Mouse (Mus musculus) neural tube, embryonic 15.5 days (tissue): ENCODE results near the gene Usp15. TPM values are rescaled to one million over a fixed set of nuclear protein-coding genes. Genes with fewer than 3 reads are reported as not detected.

Experiments
- ATAC-seq: fragments of 200-750 bp; cut with Nextera tagmentation; 2 replicates; pipeline ENCODE4 v1.8.0; 2017; ENCODE audit warnings: mild to moderate bottlenecking, moderate TSS enrichment, moderate library complexity; ENCODE audit not compliant: low FRiP score
- H3K27ac ChIP-seq: fragments of 300-500 bp; sonication (generic); replicated peaks from 2 replicates; pipeline ENCODE4 v1.5.1; 2015; ENCODE audit warnings: mild to moderate bottlenecking, inconsistent platforms
- H3K27me3 ChIP-seq: fragments of 300-500 bp; sonication (generic); replicated peaks from 2 replicates; pipeline ENCODE4 v1.6.1; 2015; ENCODE audit warnings: inconsistent platforms
- H3K36me3 ChIP-seq: fragments of 300-500 bp; sonication (generic); 2 replicates; pipeline ENCODE4 v1.6.1; 2015; ENCODE audit warnings: inconsistent platforms
- H3K4me1 ChIP-seq: fragments of 300-500 bp; sonication (generic); 2 replicates; pipeline ENCODE4 v1.6.1; 2015; ENCODE audit warnings: inconsistent platforms
- H3K4me2 ChIP-seq: fragments of 300-500 bp; sonication (generic); 2 replicates; pipeline ENCODE4 v1.6.1; 2015; ENCODE audit warnings: inconsistent platforms, mild to moderate bottlenecking, moderate library complexity
- H3K4me3 ChIP-seq: fragments of 300-500 bp; sonication (generic); replicated peaks from 2 replicates; pipeline ENCODE4 v1.5.1; 2015; ENCODE audit warnings: mild to moderate bottlenecking, inconsistent platforms
- H3K9ac ChIP-seq: fragments of 300-500 bp; sonication (generic); replicated peaks from 2 replicates; pipeline ENCODE4 v1.6.1; 2015; ENCODE audit warnings: mild to moderate bottlenecking, inconsistent platforms
- H3K9me3 ChIP-seq: fragments of 300-500 bp; sonication (generic); replicated peaks from 2 replicates; pipeline ENCODE4 v1.6.1; 2016; ENCODE audit warnings: inconsistent platforms
- WGBS: fragments of 180-500 bp; shearing (Covaris S2); methylation state at CpG from one replicate; pipeline ENCODE4 v1.1.7; 2015; ENCODE audit warnings: mixed read lengths; 5-methylcytosine and 5-hydroxymethylcytosine counted together
- polyA plus RNA-seq: library from polyadenylated mRNA; unstranded; fragments of >200 nt; fragmentation: Nextera tagmentation; extraction: Ambion mirVana; gene quantifications from 2 replicates; pipeline ENCODE4 v1.2.1, GENCODE M21; 2015

Usp15 gene
- polyA plus RNA-seq, 1 experiment from 2014 or later = 68.7 TPM

- ATAC-seq = no peak
- H3K4me2 ChIP-seq = no peak overlapping the region
Measured at GRCm38 (mm10) chr10:123199615-123200319, 3.0 kb upstream of the Usp15 start.

GRCm38 (mm10) chr10:123199119-123199518 is 2.3 kb upstream of the Usp15 start:
- H3K4me2 ChIP-seq = no peak overlapping the region
- no peak for ATAC-seq
- 92% methylated on average over 3 of the region's 3 CpGs for WGBS
- H3K4me1 ChIP-seq = peaks cover 11% of the 10 kb centered on the region
- H3K27me3 ChIP-seq = no peaks in the 10 kb centered on the region
- H3K36me3 ChIP-seq = no peaks in the 10 kb centered on the region
- H3K27ac ChIP-seq = no peak overlapping the region
- H3K9me3 ChIP-seq = no peaks in the 10 kb centered on the region
- H3K4me3 ChIP-seq = no peak overlapping the region
- no peak overlapping the region for H3K9ac ChIP-seq

More at GRCm38 (mm10) chr10:123199615-123200319, 3.0 kb upstream of the Usp15 start:
- Histone ChIP-seq H3K27ac (no peak overlapping the region), H3K4me3 (no peak overlapping the region), H3K4me1 (peaks cover 10% of the 10 kb centered on the region), H3K9me3 (no peaks in the 10 kb centered on the region), H3K9ac (no peak overlapping the region), H3K27me3 (no peaks in the 10 kb centered on the region), H3K36me3 (no peaks in the 10 kb centered on the region)
- WGBS = 84% methylated on average over 19 of the region's 19 CpGs

- Histone ChIP-seq H3K27ac (no peak overlapping the region), H3K4me2 (no peak overlapping the region)
Measured at GRCm38 (mm10) chr10:123198183-123198582, 1.4 kb upstream of the Usp15 start.

GRCm38 (mm10) chr10:123195961-123196834 is 597 bp downstream of the Usp15 start:
- H3K4me1 ChIP-seq = peaks cover 19% of the 10 kb centered on the region
- H3K4me3 ChIP-seq = peak overlapping the region; percentile 80
- peak overlapping the region; percentile 78 for H3K9ac ChIP-seq
- ATAC-seq = peak; percentile 62
- under 1% methylated on average over 50 of the region's 66 CpGs for WGBS
- H3K27ac ChIP-seq = peak overlapping the region; percentile 96
- H3K36me3 ChIP-seq = no peaks in the 10 kb centered on the region
- peak overlapping the region; percentile 67 for H3K4me2 ChIP-seq
- H3K27me3 ChIP-seq = no peaks in the 10 kb centered on the region
- H3K9me3 ChIP-seq = no peaks in the 10 kb centered on the region

More at GRCm38 (mm10) chr10:123198183-123198582, 1.4 kb upstream of the Usp15 start:
- Histone ChIP-seq H3K4me3 (no peak overlapping the region), H3K9me3 (no peaks in the 10 kb centered on the region), H3K36me3 (no peaks in the 10 kb centered on the region), H3K4me1 (peaks cover 14% of the 10 kb centered on the region), H3K27me3 (no peaks in the 10 kb centered on the region), H3K9ac (no peak overlapping the region)
- no peak for ATAC-seq
- WGBS = 41% methylated on average over 5 of the region's 5 CpGs

- peak overlapping the region; percentile 67 for H3K4me2 ChIP-seq
- WGBS = 10% methylated on average over 7 of the region's 7 CpGs
Measured at GRCm38 (mm10) chr10:123195501-123195900, 1.3 kb downstream of the Usp15 start.

GRCm38 (mm10) chr10:123191038-123191437 is 5.8 kb downstream of the Usp15 start:
- peaks cover 25% of the 10 kb centered on the region for H3K4me1 ChIP-seq
- H3K36me3 ChIP-seq = no peaks in the 10 kb centered on the region
- no peak for ATAC-seq
- 81% methylated on average over 6 of the region's 6 CpGs for WGBS
- H3K9me3 ChIP-seq = no peaks in the 10 kb centered on the region
- H3K27me3 ChIP-seq = no peaks in the 10 kb centered on the region
- no peak overlapping the region for H3K9ac ChIP-seq
- no peak overlapping the region for H3K27ac ChIP-seq
- no peak overlapping the region for H3K4me2 ChIP-seq
- no peak overlapping the region for H3K4me3 ChIP-seq

More at GRCm38 (mm10) chr10:123195501-123195900, 1.3 kb downstream of the Usp15 start:
- Histone ChIP-seq H3K4me3 (peak overlapping the region; percentile 80), H3K36me3 (no peaks in the 10 kb centered on the region), H3K9me3 (no peaks in the 10 kb centered on the region), H3K9ac (peak overlapping the region; percentile 78), H3K27ac (0 out of 2 replicates have a peak overlapping the region, but pooled peaks have one; percentile 96), H3K27me3 (no peaks in the 10 kb centered on the region), H3K4me1 (peaks cover 19% of the 10 kb centered on the region)
- ATAC-seq = no peak

- Histone ChIP-seq H3K4me2 (no peak overlapping the region), H3K27ac (no peak overlapping the region), H3K4me1 (peaks cover 21% of the 10 kb centered on the region; the same call in 1 of the 2 replicates), H3K9me3 (no peaks in the 10 kb centered on the region), H3K36me3 (no peaks in the 10 kb centered on the region), H3K9ac (no peak overlapping the region), H3K4me3 (no peak overlapping the region), H3K27me3 (no peaks in the 10 kb centered on the region)
- no peak for ATAC-seq
- 77% methylated on average over 6 of the region's 6 CpGs for WGBS
Measured at GRCm38 (mm10) chr10:123187337-123187736, 9.5 kb downstream of the Usp15 start.

GRCm38 (mm10) chr10:123185907-123186306 is 10.9 kb downstream of the Usp15 start:
- WGBS = 84% methylated on average over 6 of the region's 6 CpGs
- Histone ChIP-seq H3K27me3 (no peaks in the 10 kb centered on the region), H3K9ac (no peak overlapping the region), H3K9me3 (no peaks in the 10 kb centered on the region), H3K27ac (no peak overlapping the region), H3K4me2 (no peak overlapping the region), H3K4me3 (no peak overlapping the region), H3K4me1 (peaks cover 16% of the 10 kb centered on the region; the same call in 1 of the 2 replicates), H3K36me3 (no peaks in the 10 kb centered on the region)
- ATAC-seq = no peak

- Histone ChIP-seq H3K9ac (no peak overlapping the region), H3K4me1 (peaks cover 12% of the 10 kb centered on the region; the same call in 1 of the 2 replicates), H3K36me3 (peaks cover 16% of the 10 kb centered on the region), H3K9me3 (no peaks in the 10 kb centered on the region), H3K4me3 (no peak overlapping the region), H3K27ac (no peak overlapping the region), H3K27me3 (no peaks in the 10 kb centered on the region), H3K4me2 (no peak overlapping the region)
- WGBS = 80% methylated on average over 2 of the region's 2 CpGs
- ATAC-seq = no peak
Measured at GRCm38 (mm10) chr10:123183743-123184142, 13.1 kb downstream of the Usp15 start.

GRCm38 (mm10) chr10:123183243-123183642 is 13.6 kb downstream of the Usp15 start:
- Histone ChIP-seq H3K27ac (no peak overlapping the region), H3K27me3 (no peaks in the 10 kb centered on the region), H3K4me3 (no peak overlapping the region), H3K9me3 (no peaks in the 10 kb centered on the region), H3K36me3 (peaks cover 20% of the 10 kb centered on the region), H3K9ac (no peak overlapping the region), H3K4me2 (no peak overlapping the region), H3K4me1 (peaks cover 12% of the 10 kb centered on the region; the same call in 1 of the 2 replicates)
- no peak for ATAC-seq
- 56% methylated on average over 7 of the region's 7 CpGs for WGBS

GRCm38 (mm10) chr10:123182391-123182790 is 14.4 kb downstream of the Usp15 start:
- no peak overlapping the region for H3K9ac ChIP-seq
- no peaks in the 10 kb centered on the region for H3K9me3 ChIP-seq
- H3K4me1 ChIP-seq = peaks cover 10% of the 10 kb centered on the region; the same call in 1 of the 2 replicates
- WGBS = 86% methylated on average over 3 of the region's 3 CpGs
- H3K4me2 ChIP-seq = no peak overlapping the region
- H3K27ac ChIP-seq = no peak overlapping the region
- H3K4me3 ChIP-seq = no peak overlapping the region
- H3K27me3 ChIP-seq = no peaks in the 10 kb centered on the region
- ATAC-seq = no peak
- H3K36me3 ChIP-seq = peaks cover 22% of the 10 kb centered on the region
